Mouse (Mus musculus) neural tube, embryonic 14.5 days (tissue): ENCODE results near the gene Fmo1. TPM values are rescaled to one million over a fixed set of nuclear protein-coding genes. Genes with fewer than 3 reads are reported as not detected.
A peak's percentile ranks its signal among the peaks of the same experiment; 100 is the strongest.

ENCODE experiments used
- ATAC-seq: fragments of 200-750 bp; cut with Nextera tagmentation; 2 replicates; pipeline ENCODE4 v1.8.0; 2017; ENCODE audit warnings: low read depth, mild to moderate bottlenecking, moderate TSS enrichment, moderate library complexity
- H3K27ac ChIP-seq: fragments of 300-500 bp; sonication (generic); 2 replicates; pipeline ENCODE4 v1.5.1; 2014; ENCODE audit warnings: low read depth, mild to moderate bottlenecking, control low read depth, low read length, moderate library complexity, mixed read lengths
- H3K27me3 ChIP-seq: fragments of 300-500 bp; sonication (generic); 2 replicates; pipeline ENCODE4 v1.6.1; 2014; ENCODE audit warnings: low read length; ENCODE audit not compliant: control insufficient read depth, insufficient read depth
- H3K36me3 ChIP-seq: fragments of 300-500 bp; sonication (generic); 2 replicates; pipeline ENCODE4 v1.6.1; 2014; ENCODE audit warnings: low read length, mixed read lengths; ENCODE audit not compliant: control insufficient read depth, insufficient read depth
- H3K4me1 ChIP-seq: fragments of 300-500 bp; sonication (generic); 2 replicates; pipeline ENCODE4 v1.6.1; 2014; ENCODE audit warnings: low read length; ENCODE audit not compliant: control insufficient read depth, insufficient read depth
- H3K4me2 ChIP-seq: fragments of 300-500 bp; sonication (generic); 2 replicates; pipeline ENCODE4 v1.6.1; 2014; ENCODE audit warnings: mild to moderate bottlenecking, low read depth, low read length, control low read depth
- H3K4me3 ChIP-seq: fragments of 300-500 bp; sonication (generic); 2 replicates; pipeline ENCODE4 v1.5.1; 2014; ENCODE audit warnings: low read depth, low read length, control low read depth, mixed read lengths
- H3K9ac ChIP-seq: fragments of 300-500 bp; sonication (generic); replicated peaks from 2 replicates; pipeline ENCODE4 v1.6.1; 2014; ENCODE audit warnings: low read depth, mild to moderate bottlenecking, control low read depth, low read length, mixed read lengths
- H3K9me3 ChIP-seq: fragments of 300-500 bp; sonication (generic); 2 replicates; pipeline ENCODE4 v1.6.1; 2016; ENCODE audit warnings: low read length; ENCODE audit not compliant: control insufficient read depth
- WGBS: fragments of 180-500 bp; shearing (Covaris S2); extraction: QIAGEN DNeasy Blood & Tissue Kit; methylation state at CpG from one replicate; pipeline ENCODE4 v1.1.7; 2014; 5-methylcytosine and 5-hydroxymethylcytosine counted together
- polyA plus RNA-seq: library from polyadenylated mRNA; unstranded; fragments of >200 nt; fragmentation: Nextera tagmentation; extraction: Ambion mirVana; gene quantifications from 2 replicates; pipeline ENCODE4 v1.2.1, GENCODE M21; 2014

The Fmo1 gene
- polyA plus RNA-seq: 9.1 and 21.8 TPM in 2 replicates

DNA sequence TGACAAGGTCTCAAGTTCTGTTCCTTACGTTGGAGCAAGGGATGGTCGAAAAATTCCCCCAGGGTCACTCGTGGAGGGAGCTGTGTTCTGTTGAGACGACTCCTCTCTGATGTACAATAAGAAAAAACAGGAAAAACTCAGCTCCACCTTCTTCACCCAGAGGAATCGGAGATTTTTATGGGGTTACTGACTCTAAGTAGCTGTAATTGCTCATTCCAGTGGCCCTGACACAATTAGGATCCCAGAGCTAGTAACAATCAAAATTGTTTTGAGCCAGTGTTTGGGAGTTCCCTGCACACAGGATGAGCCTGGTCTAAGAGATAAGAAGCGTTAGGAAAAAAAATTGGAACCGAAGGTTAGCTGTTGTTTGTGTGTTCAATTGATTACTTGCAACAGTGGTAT, at the start of gene Fmo1:
Gene Fmo1, minus strand, starts transcription at position 331 of the 402 bp plus-strand sequence.
- WGBS: 33% methylated on average over 7 of the region's 7 CpGs
- no peak for ATAC-seq
- H3K4me3 ChIP-seq: no peak within 1 kb of the TSS
- H3K9me3 ChIP-seq: no peaks in the 10 kb centered on the region
- no peak within 1 kb of the TSS for H3K4me2 ChIP-seq
- no peak within 1 kb of the TSS for H3K9ac ChIP-seq
- no peak within 1 kb of the TSS for H3K27ac ChIP-seq
- no peaks in the 10 kb centered on the region for H3K4me1 ChIP-seq
- H3K27me3 ChIP-seq: no peaks in the 10 kb centered on the region
- no peaks in the 10 kb centered on the region for H3K36me3 ChIP-seq

- Histone ChIP-seq H3K36me3 (no peaks in the 10 kb centered on the region), H3K9me3 (no peaks in the 10 kb centered on the region), H3K4me2 (no peak overlapping the region), H3K4me3 (no peak overlapping the region), H3K27ac (no peak overlapping the region), H3K9ac (no peak overlapping the region), H3K27me3 (no peaks in the 10 kb centered on the region), H3K4me1 (no peaks in the 10 kb centered on the region)
- ATAC-seq: no peak
- WGBS: 86% methylated on average over 4 of the region's 4 CpGs
Measured at GRCm38 (mm10) chr1:162914932-162915556, 48.6 kb upstream of the Fmo1 start.

DNA sequence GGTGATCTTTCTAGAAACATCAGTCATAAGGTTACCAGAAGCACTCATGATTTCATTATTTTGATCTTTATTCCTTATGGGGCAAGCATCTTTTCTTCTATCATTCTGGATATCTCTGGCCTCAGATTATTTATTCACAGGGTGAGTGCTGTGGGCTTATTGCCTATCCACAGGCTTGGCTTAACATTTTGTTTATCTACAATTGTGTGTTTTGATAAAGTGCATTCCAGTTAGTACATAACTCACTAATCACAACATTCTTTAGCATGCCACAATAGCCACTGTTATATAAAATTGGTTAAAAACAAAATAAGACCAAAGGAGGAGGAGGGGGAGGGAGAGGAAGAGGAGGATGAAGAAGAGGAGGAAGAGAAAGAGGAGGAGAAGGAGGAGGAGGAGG, 45.7 kb upstream of the Fmo1 start:
- Histone ChIP-seq H3K9ac (no peak overlapping the region), H3K27me3 (no peaks in the 10 kb centered on the region), H3K4me1 (no peaks in the 10 kb centered on the region), H3K4me3 (no peak overlapping the region), H3K4me2 (no peak overlapping the region), H3K36me3 (no peaks in the 10 kb centered on the region), H3K9me3 (no peaks in the 10 kb centered on the region), H3K27ac (no peak overlapping the region)
- no peak for ATAC-seq

GRCm38 (mm10) chr1:162901879-162902278, 35.5 kb upstream of the Fmo1 start:
- H3K27me3 ChIP-seq: no peaks in the 10 kb centered on the region
- no peak overlapping the region for H3K4me2 ChIP-seq
- no peaks in the 10 kb centered on the region for H3K9me3 ChIP-seq
- 39% methylated on average over 4 of the region's 4 CpGs for WGBS
- no peak overlapping the region for H3K27ac ChIP-seq
- H3K4me1 ChIP-seq: no peaks in the 10 kb centered on the region
- H3K4me3 ChIP-seq: no peak overlapping the region
- peak; percentile 94 for ATAC-seq
- no peak overlapping the region for H3K9ac ChIP-seq
- no peaks in the 10 kb centered on the region for H3K36me3 ChIP-seq

DNA sequence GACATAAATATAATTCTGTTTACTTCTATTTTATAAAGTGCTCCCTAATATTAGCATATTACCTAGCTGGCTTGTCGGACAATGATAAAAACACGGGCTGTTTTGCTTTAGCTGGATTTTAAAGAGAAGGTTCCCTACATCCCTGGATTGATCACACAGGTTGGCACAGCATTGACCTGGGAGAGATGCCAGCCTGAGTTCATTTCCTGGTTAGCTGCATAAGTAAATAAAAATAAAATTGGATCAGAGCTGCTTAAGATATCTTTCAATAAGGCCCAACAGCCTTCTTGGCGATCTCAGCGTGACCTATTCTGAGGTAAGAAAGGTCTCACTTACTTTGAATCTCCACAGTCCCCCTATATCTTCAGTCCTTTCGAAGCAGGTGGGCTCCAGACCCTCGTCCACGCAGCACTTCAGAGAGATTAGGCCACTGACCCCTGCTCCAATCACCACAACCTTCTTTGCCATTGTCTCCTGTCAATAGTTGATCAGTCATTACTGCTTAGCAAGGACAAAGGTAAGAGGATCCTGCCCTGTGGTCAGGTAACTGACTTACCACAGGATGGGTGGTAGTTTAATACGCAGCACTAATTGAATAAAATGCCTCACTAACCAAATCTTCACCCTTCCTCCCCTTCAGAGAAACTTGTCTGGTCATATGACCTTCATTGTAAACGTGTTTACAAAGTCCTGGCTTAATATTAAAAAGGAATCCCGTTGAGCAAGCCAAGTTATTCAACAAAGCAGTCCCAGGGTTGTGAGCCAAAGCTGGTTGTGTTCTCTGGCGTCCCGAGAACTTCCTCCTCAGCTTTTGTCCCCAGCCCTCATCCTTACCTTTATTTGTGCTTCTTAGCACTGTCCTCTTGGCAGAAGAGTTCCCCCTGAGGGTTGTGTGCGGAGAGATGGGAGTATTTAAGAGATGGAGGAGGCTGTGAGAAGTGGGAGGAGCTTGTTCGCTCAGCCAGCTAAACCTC, 31.7 kb upstream of the Fmo1 start, which contains the start of gene Fmo2:
Gene Fmo2, minus strand, starts transcription at position 889 of the 974 bp plus-strand sequence.
- no peak within 1 kb of the TSS for H3K4me2 ChIP-seq
- H3K9ac ChIP-seq: no peak within 1 kb of the TSS
- no peaks in the 10 kb centered on the region for H3K36me3 ChIP-seq
- no peaks in the 10 kb centered on the region for H3K4me1 ChIP-seq
- no peak for ATAC-seq
- 78% methylated on average over 14 of the region's 14 CpGs for WGBS
- H3K27me3 ChIP-seq: no peaks in the 10 kb centered on the region
- no peak within 1 kb of the TSS for H3K27ac ChIP-seq
- no peak within 1 kb of the TSS for H3K4me3 ChIP-seq
- H3K9me3 ChIP-seq: no peaks in the 10 kb centered on the region

DNA sequence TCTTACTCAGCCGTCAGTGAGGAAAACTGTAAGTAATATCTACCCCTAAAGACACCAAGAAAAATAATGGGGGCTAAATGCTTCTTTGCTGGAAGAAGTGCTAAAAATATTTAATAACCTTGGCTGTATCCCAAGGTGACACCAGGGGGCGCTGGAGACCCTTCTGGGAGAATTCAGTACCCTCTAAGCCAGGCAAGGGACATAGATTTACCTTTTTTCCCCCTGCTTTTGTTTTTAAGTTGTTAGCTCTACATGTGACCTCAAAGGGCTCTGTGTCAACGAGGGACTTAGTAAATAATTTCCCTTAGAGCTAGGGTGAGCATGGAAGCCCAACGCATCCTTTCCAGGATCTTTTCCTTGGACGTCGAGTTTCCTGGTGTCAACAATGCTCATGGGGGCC, 29.5 kb upstream of the Fmo1 start:
- WGBS: 46% methylated on average over 6 of the region's 6 CpGs
- Histone ChIP-seq H3K4me1 (no peaks in the 10 kb centered on the region), H3K4me3 (no peak overlapping the region), H3K27me3 (no peaks in the 10 kb centered on the region), H3K9me3 (no peaks in the 10 kb centered on the region), H3K36me3 (no peaks in the 10 kb centered on the region), H3K27ac (no peak overlapping the region), H3K4me2 (no peak overlapping the region), H3K9ac (no peak overlapping the region)
- peak; percentile 67; the same call in 1 of the 2 replicates for ATAC-seq

DNA sequence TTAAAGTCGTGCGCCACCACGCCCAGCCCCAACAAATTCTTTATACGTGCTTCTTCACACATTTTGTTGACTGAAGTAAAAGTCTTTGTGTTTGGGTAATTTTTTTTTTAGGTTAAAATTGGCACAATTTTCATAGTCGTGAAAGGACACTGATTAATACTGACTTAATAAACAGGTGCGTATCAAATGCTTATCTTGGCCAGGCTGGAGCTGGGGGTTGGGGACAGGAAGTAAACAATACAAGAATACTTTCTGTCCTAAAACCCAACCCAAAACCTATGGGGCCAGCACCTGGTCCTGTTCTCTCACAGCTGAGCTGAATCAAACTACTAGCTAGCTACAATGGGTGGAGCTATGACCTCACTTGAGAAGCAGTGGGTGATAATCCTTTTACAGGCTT, 26.6 kb upstream of the Fmo1 start:
- H3K4me2 ChIP-seq: no peak overlapping the region
- no peaks in the 10 kb centered on the region for H3K36me3 ChIP-seq
- no peak overlapping the region for H3K9ac ChIP-seq
- no peak overlapping the region for H3K27ac ChIP-seq
- no peak overlapping the region for H3K4me3 ChIP-seq
- no peaks in the 10 kb centered on the region for H3K4me1 ChIP-seq
- H3K9me3 ChIP-seq: no peaks in the 10 kb centered on the region
- no peak for ATAC-seq
- no peaks in the 10 kb centered on the region for H3K27me3 ChIP-seq
- WGBS: 90% methylated on average over 6 of the region's 6 CpGs

GRCm38 (mm10) chr1:162891980-162892451, 25.6 kb upstream of the Fmo1 start:
- H3K9ac ChIP-seq: no peak overlapping the region
- 78% methylated on average over 6 of the region's 6 CpGs for WGBS
- H3K27ac ChIP-seq: no peak overlapping the region
- no peaks in the 10 kb centered on the region for H3K9me3 ChIP-seq
- no peak overlapping the region for H3K4me2 ChIP-seq
- no peak overlapping the region for H3K4me3 ChIP-seq
- no peaks in the 10 kb centered on the region for H3K27me3 ChIP-seq
- no peaks in the 10 kb centered on the region for H3K4me1 ChIP-seq
- ATAC-seq: no peak
- H3K36me3 ChIP-seq: no peaks in the 10 kb centered on the region

DNA sequence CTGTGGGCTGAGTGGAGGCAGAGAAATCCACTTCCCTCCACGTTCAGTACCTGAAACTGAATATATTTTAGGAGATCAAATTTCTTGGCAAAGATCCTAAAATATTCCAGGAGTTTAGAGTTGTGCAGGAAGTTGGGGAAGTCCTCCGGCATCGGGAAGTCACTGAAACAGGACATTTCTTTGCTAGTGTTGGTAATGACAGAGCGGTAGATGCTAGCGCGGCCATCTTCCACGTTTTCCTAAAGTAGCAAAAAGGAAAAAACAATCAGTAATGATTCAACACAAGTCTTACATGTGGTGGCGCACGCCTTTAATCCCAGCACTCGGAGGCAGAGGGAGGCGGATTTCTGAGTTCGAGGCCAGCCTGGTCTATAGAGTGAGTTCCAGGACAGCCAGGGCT, 22.2 kb upstream of the Fmo1 start:
- no peak overlapping the region for H3K4me2 ChIP-seq
- H3K9me3 ChIP-seq: no peaks in the 10 kb centered on the region
- H3K27ac ChIP-seq: no peak overlapping the region
- H3K4me3 ChIP-seq: no peak overlapping the region
- ATAC-seq: no peak
- 88% methylated on average over 12 of the region's 12 CpGs for WGBS
- H3K36me3 ChIP-seq: no peaks in the 10 kb centered on the region
- H3K27me3 ChIP-seq: no peaks in the 10 kb centered on the region
- no peaks in the 10 kb centered on the region for H3K4me1 ChIP-seq
- no peak overlapping the region for H3K9ac ChIP-seq
